Mouse (Mus musculus) T-helper 1 cell (primary cell): ENCODE results near the gene Nup35.

ENCODE experiments used
- in situ Hi-C: fragments of 300-600 bp; cut with MboI, MseI; formaldehyde crosslinking; loops from one replicate; pipeline ENCODE4 v1.15.1; 2025; ENCODE audit warnings: high pct_unique_total_duplicates

Nup35 gene

DNA sequence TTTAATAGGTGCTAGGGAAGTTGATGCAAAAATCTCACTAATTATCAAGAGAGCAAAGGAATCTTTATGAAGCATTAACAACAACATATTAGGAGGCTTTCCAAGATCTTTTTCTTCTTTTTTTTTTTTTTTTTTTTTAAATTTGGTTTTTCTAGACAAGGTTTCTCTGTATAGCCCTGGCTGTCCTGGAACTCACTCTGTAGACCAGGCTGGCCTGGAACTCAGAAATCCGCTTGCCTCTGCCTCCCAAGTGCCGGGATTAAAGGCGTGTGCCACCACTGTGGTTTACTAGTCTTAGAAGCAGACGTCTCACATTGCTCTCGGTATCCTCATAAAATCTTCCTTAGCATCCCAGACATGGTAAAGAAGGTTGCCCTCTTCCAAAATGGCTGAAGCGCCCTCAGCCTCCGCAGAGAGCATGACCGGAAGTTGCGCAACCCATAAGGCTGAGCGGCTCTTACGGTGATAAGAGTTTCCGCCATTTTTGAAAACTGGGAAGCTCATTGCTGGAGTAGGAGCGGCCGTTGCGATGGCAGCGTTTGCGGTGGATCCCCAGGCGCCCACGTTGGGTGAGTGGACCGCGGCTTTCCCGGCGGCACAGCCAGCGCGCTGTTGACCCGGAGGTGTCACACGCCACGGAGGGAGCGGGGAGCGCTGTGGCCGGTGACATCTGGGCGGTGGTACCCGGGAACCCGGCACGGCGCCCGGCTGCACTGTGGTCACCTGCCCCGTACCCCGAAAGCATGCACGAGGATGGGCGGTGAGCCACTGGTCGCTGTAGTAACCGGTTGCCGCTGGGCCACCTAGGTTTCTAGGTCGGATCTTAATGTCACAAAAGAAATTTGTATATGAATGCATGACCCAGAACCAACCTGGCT lies 21.6 kb downstream of the Nup35 start:
- in situ Hi-C loops, result no loop called here

DNA sequence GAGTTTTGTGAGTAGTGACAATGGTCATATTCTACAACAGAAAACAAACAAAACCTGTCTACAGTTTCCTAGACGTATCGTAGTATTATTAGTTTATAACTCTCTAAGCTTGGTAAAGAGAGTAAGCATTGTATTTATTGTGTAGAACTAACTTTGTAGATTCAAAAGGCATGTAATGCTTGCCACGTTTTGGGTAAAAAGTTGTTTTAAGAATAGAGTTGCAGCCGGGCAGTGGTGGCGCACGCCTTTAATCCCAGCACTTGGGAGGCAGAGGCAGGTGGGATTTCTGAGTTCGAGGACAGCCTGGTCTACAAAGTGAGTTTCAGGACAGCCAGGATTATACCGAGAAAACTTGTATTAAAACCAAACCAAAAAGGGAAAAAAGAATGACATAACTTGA lies 22.4 kb downstream of the Nup35 start:
- in situ Hi-C loops, result no loop called here

DNA sequence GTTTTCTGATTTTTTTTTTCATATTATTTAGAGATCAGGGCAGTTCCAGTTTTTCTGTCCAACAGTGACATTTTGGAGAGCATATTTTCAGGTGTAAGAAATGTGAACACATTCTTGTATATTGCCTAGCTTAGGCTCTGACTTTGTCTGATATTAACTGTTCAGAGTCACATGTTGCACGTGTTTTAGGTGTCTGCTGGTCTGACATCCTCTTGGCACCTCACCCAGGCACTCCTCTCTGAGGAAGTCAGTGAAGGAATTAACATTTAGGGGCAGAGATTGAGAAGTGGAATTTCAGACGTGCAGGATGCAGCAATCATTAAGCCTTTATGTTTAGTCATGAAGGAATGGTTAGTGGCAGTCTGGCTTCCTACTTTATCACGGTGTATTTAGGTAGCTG lies 22.8 kb downstream of the Nup35 start:
- in situ Hi-C loops, result no loop called here

DNA sequence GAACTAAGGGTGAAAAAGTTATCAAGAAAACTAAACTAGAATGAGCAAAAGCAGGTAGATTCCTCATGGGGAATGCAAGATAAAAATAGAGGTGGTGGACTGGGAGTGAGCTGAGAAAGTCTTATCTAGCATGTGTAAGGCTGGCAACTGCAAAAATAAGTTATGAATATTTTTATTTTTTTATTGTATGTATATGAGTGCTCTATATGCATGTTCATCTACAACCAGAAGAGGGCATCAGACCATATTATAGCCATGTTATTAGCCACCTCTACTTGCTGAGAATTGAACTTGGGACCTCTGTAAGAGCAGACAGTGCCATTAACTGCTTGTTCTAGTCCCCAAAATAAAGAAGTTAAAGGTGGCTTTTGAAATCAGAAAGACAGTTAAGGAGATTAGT lies 44.4 kb downstream of the Nup35 start:
- in situ Hi-C loops, result no loop called here

DNA sequence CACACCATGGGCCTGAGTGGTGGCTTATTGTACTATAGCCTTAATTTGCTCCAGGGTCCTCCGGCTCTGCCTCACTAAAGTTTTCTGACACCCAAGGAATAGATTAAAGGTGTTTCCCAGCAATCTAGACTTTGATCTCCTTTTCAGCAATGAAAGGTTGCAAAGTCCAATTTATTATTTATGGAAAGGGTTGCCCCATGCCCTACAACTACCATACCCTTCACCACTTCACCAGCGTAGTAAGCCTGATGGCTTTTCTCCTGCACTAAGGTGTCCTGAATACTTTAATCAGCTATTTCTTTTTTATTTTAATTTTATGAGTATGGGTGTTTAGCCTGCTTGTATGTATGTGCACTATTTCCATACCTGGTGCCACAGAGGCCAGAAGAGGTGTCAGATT lies 45.6 kb downstream of the Nup35 start:
- in situ Hi-C loops, result no loop called here

DNA sequence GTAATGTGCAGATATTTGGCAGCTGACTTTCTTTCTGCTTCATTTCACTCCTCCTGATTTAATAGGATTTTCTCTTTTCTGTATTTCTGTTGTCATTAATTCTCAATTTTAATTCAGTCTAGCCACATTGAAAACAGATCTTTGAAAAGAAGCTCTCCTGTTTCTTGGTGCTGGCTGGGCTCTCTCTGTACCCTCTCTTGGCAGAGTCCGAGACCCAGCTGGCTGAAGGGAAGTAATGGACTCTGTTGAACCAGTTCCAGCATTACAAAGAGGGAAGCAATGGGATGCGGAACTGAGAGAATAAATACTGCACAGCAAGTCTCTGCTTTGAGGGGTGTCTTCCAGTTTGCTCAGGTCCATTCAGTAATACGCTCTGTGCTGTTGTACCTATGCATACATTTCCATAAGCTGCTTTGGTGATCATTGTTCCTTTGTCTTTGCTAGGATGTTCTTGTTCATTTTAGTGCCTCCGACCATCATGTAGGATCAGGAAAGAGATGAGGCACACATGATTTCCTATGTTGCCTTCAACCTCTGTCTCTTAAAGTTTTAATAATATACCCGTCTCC lies 50.4 kb downstream of the Nup35 start:
- in situ Hi-C loops, result no loop called here

DNA sequence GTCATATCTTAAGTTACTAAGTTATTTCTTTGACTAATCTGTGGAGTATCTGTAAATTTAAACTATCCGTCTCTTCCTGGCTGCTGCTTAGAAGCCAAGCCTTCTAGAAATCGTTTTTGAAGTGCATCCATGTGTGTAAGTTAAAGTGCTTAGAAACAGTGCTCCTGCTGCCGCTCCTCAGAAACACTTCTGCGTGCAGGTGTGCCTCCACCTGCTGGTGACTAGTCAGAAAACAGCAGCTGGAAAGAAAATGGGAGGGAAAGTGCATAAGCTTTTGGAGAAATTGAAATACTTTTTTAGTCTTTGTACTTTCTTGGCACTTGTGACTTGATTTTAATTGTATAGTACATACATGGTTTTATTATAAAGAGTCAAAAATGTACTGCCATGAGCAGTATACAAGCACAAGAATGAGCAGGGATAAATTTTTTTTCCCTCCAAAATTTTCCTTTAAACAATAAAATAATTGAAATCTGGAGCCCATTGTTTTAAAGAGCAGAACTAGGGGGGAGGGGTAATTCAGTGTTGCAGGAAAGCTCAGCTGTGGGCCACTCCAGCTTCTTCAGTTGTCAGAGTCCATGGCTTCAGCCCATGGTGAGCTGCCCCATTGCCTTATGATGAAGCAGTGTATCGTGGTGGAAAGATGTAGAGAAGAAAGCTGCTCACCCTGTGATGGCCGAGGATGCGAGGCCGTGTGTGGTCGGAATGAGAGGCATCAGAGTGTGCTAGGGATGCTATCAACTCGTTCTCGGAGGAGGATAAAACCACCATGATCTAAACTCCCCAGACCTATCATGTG lies 53.0 kb downstream of the Nup35 start:
- in situ Hi-C loops, result no loop called here

DNA sequence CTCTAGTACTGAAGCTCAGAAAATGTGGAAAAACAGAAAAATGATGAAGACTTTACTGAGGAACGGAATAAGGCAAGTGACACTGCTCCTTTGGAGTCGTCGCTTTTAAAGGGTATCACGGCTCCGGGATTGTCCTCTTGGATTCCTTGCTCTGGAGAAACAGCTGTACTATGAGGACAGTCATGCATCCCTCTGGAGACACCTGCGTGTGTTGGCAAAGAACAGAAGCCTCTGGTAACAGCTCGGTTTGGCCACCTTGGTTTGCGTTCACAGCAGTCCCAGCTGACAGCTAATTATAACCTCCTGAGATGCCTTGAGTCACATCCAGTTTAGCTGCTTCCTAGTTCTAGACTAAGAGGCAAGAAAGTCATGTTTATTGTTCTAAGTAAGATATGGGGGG lies 61.8 kb downstream of the Nup35 start:
- in situ Hi-C loops, result no loop called here

DNA sequence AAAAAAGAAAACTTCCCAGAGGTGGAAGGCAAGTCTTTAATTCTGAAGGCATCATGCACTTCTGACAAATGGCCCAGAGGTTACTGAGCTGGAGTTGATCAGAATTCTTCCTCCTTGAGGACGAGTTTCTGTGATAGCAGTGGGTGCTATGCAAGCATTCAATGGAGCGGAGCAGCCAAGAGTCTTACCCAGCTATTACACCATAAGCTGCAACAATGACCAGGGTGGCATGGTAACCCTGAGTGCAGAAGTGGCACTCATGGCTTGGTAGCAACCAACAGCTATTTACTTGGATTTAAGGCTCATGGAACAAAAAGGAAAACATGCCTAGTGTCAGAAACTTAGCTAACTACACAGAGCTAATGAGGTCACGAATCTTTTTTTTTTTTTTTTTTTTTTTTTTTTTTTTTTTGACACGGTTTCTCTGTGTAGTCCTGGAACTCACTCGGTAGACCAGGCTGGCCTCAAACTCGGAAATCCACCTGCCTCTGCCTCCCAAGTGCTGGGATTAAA lies 66.7 kb downstream of the Nup35 start:
- in situ Hi-C loops, result no loop called here

DNA sequence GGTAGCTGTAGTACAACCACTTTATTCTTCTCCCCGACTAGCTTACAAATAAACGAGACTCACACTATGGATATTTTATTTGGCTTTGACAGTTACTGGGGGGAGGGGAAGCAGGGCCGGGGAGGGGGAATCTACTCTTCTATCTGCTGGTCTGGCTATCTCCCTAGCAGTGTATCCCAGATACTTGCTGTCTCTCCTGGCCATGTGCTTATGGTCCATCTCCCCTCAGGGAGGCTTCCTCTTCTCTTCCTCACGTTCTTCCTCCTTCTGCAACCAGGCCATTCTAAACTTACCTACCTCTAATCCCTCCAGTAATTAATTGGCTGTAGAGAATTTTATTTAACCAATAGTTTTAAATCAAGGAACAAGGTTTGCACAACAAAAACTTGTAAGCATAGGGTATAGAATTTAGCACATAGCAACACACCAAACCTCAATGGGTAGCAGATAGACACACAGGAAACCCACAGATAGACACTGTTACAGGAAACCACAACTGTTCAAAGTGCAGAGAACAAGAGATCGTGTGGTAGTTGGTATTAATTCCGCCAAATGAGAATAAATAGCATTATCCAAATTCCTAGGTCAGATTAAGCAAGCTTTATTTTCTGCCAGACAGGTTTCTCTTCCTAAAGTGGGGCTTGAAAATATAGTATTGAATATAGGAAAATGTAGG lies 67.5 kb downstream of the Nup35 start:
- in situ Hi-C loops, result no loop called here

DNA sequence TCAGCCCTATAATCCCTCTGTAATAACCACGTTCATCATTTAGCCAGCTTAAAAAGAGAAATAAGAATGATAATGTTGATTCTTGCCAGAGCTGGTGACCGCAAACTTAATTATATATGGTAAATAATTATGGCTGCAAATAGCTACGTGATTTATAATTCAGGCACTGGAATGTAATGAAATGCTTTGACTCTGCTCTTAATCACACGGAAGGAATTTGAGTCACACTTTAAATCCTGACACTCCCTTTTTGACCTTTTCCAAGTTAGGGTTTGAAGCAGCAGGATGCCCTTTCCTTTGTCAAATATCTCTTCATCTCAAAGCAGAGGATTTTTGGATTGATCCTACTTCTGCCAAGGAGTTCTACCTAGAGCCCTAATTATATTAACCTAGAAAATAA lies 71.2 kb downstream of the Nup35 start:
- in situ Hi-C loops, result no loop called here

DNA sequence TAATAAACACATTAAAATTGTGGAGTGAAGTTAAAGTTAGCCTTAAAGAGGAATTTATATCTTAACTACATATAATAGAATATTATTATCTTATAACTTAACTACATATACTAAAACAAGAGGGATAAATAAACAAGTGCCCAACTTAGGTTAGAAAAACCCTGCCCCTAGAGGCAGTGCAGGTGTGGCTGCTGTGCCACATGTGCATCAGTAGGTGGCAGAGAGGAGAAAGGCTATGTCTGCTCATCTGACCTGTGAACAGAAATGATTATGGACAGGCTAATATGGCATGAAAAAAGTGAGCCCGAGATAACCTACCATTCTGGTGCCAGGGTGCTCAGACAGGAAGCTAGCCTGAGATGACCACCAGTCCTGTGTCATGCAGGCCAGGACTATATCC lies 90.4 kb downstream of the Nup35 start:
- in situ Hi-C loops, result no loop called here
